Mouse (Mus musculus): ENCODE measurements around the gene Cebpzos. TPM values are rescaled to one million over a fixed set of nuclear protein-coding genes. Genes with fewer than 3 reads are reported as not detected.
A peak's percentile ranks its signal among the peaks of the same experiment; 100 is the strongest.

Gene Cebpzos
- 28.9 and 32.9 TPM in 2 replicates for total RNA-seq (2015)
- 67.2 and 76.5 TPM in 2 replicates for total RNA-seq (2017)

DNA sequence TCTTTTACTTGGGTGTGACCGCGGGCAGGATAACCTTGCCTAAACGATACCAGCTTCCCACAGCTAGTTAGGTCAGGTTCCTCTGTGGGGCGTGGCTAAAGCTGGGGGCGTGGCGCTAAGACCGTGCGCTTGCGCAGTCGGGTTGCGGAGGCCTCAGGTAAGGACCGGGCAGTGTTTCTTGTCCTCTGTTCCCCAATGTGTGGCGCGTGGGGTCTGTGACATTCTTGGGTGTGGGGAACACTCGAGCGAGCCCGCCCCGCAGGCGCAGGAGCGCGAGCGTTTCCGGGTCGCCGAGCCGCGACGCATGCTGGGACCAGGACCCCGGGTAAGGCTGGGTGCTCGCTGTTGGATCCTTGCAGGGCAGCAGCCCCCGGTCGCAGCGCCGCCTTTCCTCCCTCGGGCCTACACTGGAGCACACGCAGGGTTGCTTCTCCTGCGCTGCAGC, at the start of gene Cebpzos:
Gene Cebpzos, plus strand, starts transcription at position 132 of the 445 bp plus-strand sequence.
- ATAC-seq (replicated peaks; ENCODE audit: poor library complexity): peak; percentile 87

DNA sequence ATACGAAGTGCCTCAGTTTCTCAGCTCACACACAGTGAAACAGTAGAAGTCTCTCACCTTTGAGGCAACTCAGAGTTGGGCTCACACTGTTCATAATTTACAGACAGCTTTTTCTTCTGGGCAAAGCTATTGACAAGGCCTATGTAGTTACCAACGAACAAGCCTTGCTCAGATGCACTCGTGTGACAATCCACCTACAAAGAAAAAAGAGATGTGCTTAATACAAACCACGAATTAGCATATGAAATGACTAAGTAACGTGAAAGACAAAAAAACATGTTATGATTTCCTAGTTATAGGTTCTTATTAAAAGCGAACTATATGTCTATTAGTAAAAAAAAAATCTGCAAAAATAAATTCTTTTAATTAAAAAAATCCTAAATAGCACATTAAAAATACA, 42.4 kb upstream of the Cebpzos start:
- ATAC-seq (replicated peaks; ENCODE audit: poor library complexity): no peak

DNA sequence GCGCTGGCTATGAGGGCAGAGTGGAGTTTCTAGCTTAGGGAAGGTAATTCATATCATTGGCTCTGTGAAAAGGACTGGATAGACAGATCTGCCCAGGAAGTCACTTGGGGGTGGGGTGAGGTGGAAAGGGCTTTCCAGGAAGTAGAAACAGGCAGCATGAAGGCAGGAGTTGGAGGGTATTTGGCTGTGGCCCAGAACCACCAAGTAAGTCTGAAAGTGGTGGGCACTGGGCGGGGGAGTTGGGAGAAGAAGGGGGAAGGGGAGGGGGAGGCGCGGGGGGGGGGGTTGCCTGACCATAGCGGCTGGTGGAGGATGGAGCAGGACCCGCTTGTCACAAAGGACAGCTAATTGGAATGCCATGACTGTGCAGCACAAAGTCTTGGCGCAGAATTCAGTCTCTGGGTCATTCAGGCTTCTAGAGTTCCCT, 34.4 kb upstream of the Cebpzos start:
- peak; percentile 49 for ATAC-seq (replicated peaks; ENCODE audit: poor library complexity)

- ATAC-seq (replicated peaks; ENCODE audit: poor library complexity): peak; percentile 98
Observed at GRCm38 (mm10) chr17:78882401-78883112, 33.7 kb upstream of the Cebpzos start, which contains the start of gene Eif2ak2. Eif2ak2 (minus strand) TSS chr17:78882573.

DNA sequence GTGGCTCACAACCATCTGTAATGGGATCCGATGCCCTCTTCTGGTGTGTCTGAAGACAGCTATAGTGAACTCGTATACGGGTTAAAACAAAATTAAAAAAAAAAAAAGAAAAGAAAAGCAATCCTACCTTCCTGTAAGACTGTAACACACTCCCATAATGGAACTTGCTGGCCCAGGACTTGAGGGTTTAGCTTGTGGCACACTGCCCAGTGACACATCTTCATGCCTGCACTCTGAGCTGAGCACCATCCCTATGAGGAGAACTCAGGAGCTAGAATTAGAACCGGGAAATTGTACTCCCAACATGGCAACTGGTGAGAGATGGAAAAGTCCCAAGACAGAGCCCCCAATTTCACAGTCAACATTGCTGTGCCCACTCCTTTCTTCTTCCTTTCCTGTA, 33.0 kb upstream of the Cebpzos start:
- no peak for ATAC-seq (replicated peaks; ENCODE audit: poor library complexity)

DNA sequence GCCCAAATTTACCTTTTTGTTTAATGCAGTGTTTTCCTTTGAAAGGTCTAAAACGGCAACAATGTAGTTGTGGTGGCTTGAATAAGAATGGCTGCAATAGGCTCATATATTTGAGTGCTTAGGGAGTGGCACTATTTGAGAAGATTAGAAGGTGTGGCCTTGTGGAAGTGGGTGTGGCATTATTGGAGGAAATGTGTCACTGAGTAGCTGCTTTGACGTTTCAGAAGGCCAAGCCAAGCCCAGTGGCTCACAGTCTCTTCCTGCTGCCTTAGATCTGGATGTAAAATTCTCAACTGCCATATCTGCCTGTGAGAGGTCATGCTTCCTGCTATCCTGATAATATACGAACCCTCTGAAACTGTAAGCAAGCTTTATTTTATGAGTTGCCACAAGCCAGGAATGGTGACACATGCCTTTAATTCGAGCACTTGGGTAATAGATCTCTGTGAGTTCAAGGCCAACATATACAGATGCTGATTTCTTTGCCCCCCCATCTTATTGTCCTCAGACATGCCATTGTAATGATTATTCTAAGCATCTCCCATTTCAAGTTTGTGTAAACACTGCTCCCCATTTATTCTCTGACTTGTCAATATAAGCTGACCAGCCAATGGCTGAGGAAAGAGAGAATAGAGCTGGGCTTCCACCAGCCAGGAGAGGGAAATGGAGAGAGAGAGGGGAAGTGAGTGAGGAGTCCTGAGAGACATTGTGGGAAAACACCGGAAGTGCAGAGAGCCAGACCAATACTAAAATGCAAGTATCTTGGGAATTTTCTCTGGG, 30.8 kb upstream of the Cebpzos start:
- ATAC-seq (replicated peaks; ENCODE audit: poor library complexity): no peak

- no peak for ATAC-seq (replicated peaks; ENCODE audit: poor library complexity)
Observed at GRCm38 (mm10) chr17:78888554-78888953, 27.7 kb upstream of the Cebpzos start.

- no peak for ATAC-seq (replicated peaks; ENCODE audit: poor library complexity)
Observed at GRCm38 (mm10) chr17:78889184-78889583, 27.1 kb upstream of the Cebpzos start.

DNA sequence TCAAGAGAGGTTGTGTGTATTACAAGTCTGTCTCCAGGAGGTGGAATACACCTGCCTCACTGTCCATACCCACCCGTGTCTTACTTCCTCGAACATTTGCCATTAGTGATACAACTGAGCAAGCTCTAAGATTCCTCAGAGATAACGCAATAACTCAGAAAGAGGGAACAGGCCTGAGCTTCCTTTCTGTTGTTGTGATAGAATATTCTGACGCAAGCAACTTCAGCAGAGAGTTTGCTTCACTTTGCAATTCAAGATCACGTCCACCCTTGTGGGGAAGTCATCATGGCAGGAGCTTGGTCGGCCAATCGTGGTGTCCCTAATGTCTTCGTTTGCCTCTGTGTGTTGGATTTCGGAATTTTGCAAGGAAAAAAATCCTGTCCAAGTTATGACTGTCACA, 25.3 kb upstream of the Cebpzos start:
- peak; percentile 89 for ATAC-seq (replicated peaks; ENCODE audit: poor library complexity)

DNA sequence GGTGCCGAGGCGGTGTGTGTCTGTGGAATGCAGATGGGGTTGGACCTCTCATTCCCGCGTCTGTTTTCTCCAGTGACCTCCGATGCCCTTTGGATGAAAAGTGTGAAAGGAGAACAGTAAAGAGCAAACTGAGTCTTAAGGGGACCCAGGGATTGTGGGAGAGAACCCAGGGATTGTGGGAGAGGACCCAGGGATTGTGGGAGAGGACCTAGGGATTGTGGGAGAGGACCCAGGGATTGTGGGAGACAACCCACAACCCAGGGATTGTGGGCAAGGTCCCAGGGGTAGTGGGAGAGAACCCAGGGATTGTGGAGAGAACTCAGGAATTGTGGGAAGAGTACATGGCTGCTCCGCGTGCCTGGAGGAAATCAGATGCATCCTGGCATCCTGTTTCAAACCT, 21.3 kb upstream of the Cebpzos start:
- ATAC-seq (replicated peaks; ENCODE audit: poor library complexity): no peak

DNA sequence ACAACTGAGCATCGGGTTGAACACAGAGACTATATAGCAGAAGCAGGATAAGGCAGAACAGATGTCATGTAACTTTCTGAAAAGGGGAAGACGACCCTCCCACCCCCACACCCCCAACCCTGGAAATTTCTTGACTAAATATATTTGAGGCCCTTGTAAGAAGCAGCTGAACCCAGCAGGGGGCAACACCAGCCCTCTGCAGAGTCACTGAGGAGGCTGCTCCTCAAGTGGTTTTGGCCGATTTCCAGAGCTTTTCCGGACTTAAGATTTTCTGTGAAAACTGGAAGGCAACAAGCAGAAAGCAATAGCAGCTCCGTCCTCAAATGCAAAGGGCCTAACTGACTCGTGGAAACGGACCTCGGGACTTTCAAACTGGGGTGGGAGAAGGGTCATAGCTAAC, 20.9 kb upstream of the Cebpzos start:
- peak; percentile 79 for ATAC-seq (replicated peaks; ENCODE audit: poor library complexity)

GRCm38 (mm10) chr17:78903158-78903557, 13.1 kb upstream of the Cebpzos start:
- peak; percentile 52 for ATAC-seq (replicated peaks; ENCODE audit: poor library complexity)

GRCm38 (mm10) chr17:78906892-78907291, 9.4 kb upstream of the Cebpzos start, which contains the start of gene Sult6b1:
Sult6b1 (minus strand) TSS chr17:78906992.
- no peak for ATAC-seq (replicated peaks; ENCODE audit: poor library complexity)

- no peak for ATAC-seq (replicated peaks; ENCODE audit: poor library complexity)
Observed at GRCm38 (mm10) chr17:78909374-78909773, 6.9 kb upstream of the Cebpzos start.

GRCm38 (mm10) chr17:78912861-78913281, 3.4 kb upstream of the Cebpzos start:
- peak; percentile 51 for ATAC-seq (replicated peaks; ENCODE audit: poor library complexity)

GRCm38 (mm10) chr17:78913921-78914320, 2.4 kb upstream of the Cebpzos start:
- no peak for ATAC-seq (replicated peaks; ENCODE audit: poor library complexity)

- ATAC-seq (replicated peaks; ENCODE audit: poor library complexity): no peak
Observed at GRCm38 (mm10) chr17:78915772-78916171, 528 bp upstream of the Cebpzos start.

- no peak for ATAC-seq (replicated peaks; ENCODE audit: poor library complexity)
Observed at GRCm38 (mm10) chr17:78916899-78917298, 599 bp downstream of the Cebpzos start.

GRCm38 (mm10) chr17:78917696-78918095, 1.4 kb downstream of the Cebpzos start:
- no peak for ATAC-seq (replicated peaks; ENCODE audit: poor library complexity)

GRCm38 (mm10) chr17:78935857-78936256, 19.6 kb downstream of the Cebpzos start:
- no peak for ATAC-seq (replicated peaks; ENCODE audit: poor library complexity)

GRCm38 (mm10) chr17:78936466-78937228, 20.3 kb downstream of the Cebpzos start, which contains the start of the genes Cebpz and Ndufaf7:
Cebpz (minus strand) TSS chr17:78937066.
Ndufaf7 (plus strand) TSS chr17:78937136.
- peak; percentile 93 for ATAC-seq (replicated peaks; ENCODE audit: poor library complexity)
